Mouse (Mus musculus) testis, adult 2 months (tissue): ENCODE data around the gene Nedd1. TPM values are rescaled to one million over a fixed set of nuclear protein-coding genes. Genes with fewer than 3 reads are reported as not detected.

Experiments
- H3K27ac ChIP-seq: fragments of 200-500 bp; 2 replicates; pipeline ENCODE4 v1.5.1; 2012; ENCODE audit warnings: low read depth, low read length; ENCODE audit not compliant: control insufficient read depth, insufficient read depth
- H3K27me3 ChIP-seq: fragments of 200-500 bp; 2 replicates; pipeline ENCODE4 v1.6.1; 2012; ENCODE audit warnings: mild to moderate bottlenecking, low read length, moderate library complexity; ENCODE audit not compliant: control insufficient read depth, insufficient read depth
- H3K36me3 ChIP-seq: fragments of 200-500 bp; 2 replicates; pipeline ENCODE4 v1.6.1; 2012; ENCODE audit warnings: mild to moderate bottlenecking, low read length; ENCODE audit not compliant: control insufficient read depth, insufficient read depth
- H3K4me1 ChIP-seq: fragments of 200-500 bp; 2 replicates; pipeline ENCODE4 v1.6.1; 2012; ENCODE audit warnings: low read length; ENCODE audit not compliant: control insufficient read depth, insufficient read depth
- H3K4me3 ChIP-seq: fragments of 200-500 bp; 2 replicates; pipeline ENCODE4 v1.5.1; 2012; ENCODE audit warnings: low read depth, mild to moderate bottlenecking, low read length, moderate library complexity, mixed read lengths; ENCODE audit not compliant: control insufficient read depth
- CTCF ChIP-seq: fragments of 200-500 bp; IDR thresholded peaks from 2 replicates; pipeline ENCODE4 v1.5.1; 2012; ENCODE audit warnings: low read depth, mild to moderate bottlenecking, inconsistent platforms, low read length, moderate library complexity; ENCODE audit not compliant: control insufficient read depth, insufficient read depth, insufficient replicate concordance
- POLR2A ChIP-seq: fragments of 200-500 bp; IDR thresholded peaks from 2 replicates; pipeline ENCODE4 v1.6.1; 2012; ENCODE audit warnings: low read depth, mild to moderate bottlenecking, inconsistent platforms, low read length, moderate library complexity; ENCODE audit not compliant: control insufficient read depth
- polyA plus RNA-seq: library from polyadenylated mRNA; depleted of rRNA; stranded (reverse); fragments of >200 nt; gene quantifications from 2 replicates; pipeline ENCODE4 v1.2.3, GENCODE M21; 2012

Gene Nedd1
- polyA plus RNA-seq, 1 experiment, result 14.7 TPM

- Histone ChIP-seq H3K4me3 (no peak overlapping the region), H3K4me1 (no peaks in the 10 kb centered on the region), H3K27ac (no peak overlapping the region), H3K36me3 (no peaks in the 10 kb centered on the region), H3K27me3 (no peaks in the 10 kb centered on the region)
- TF ChIP-seq CTCF (no peak), POLR2A (no peak)
These were observed 50.3 kb downstream of the Nedd1 start for GRCm38 (mm10) chr10:92671906-92672305.

GRCm38 (mm10) chr10:92665287-92665686 lies 56.9 kb downstream of the Nedd1 start:
- Histone ChIP-seq H3K27ac (no peak overlapping the region), H3K4me3 (no peak overlapping the region), H3K27me3 (no peaks in the 10 kb centered on the region), H3K4me1 (no peaks in the 10 kb centered on the region), H3K36me3 (no peaks in the 10 kb centered on the region)
- TF ChIP-seq POLR2A (no peak), CTCF (no peak)

- Histone ChIP-seq H3K4me3 (no peak overlapping the region), H3K4me1 (no peaks in the 10 kb centered on the region), H3K36me3 (no peaks in the 10 kb centered on the region), H3K27ac (no peak overlapping the region), H3K27me3 (no peaks in the 10 kb centered on the region)
- TF ChIP-seq CTCF, result no peak
- no peak for TF ChIP-seq POLR2A
These were observed 69.0 kb downstream of the Nedd1 start for GRCm38 (mm10) chr10:92653266-92653665.

- no peaks in the 10 kb centered on the region for H3K4me1 ChIP-seq
- no peak overlapping the region for H3K27ac ChIP-seq
- no peaks in the 10 kb centered on the region for H3K27me3 ChIP-seq
- no peak overlapping the region for H3K4me3 ChIP-seq
- no peak for TF ChIP-seq POLR2A
- no peaks in the 10 kb centered on the region for H3K36me3 ChIP-seq
These were observed 69.8 kb downstream of the Nedd1 start for GRCm38 (mm10) chr10:92652399-92652920.

GRCm38 (mm10) chr10:92651266-92651665 lies 71.0 kb downstream of the Nedd1 start:
- no peak overlapping the region for H3K4me3 ChIP-seq
- H3K27me3 ChIP-seq, result no peaks in the 10 kb centered on the region
- no peaks in the 10 kb centered on the region for H3K36me3 ChIP-seq
- no peaks in the 10 kb centered on the region for H3K4me1 ChIP-seq
- no peak overlapping the region for H3K27ac ChIP-seq
- TF ChIP-seq POLR2A, result no peak
- TF ChIP-seq CTCF, result no peak

- Histone ChIP-seq H3K36me3 (no peaks in the 10 kb centered on the region), H3K27ac (no peak overlapping the region), H3K27me3 (no peaks in the 10 kb centered on the region), H3K4me3 (no peak overlapping the region), H3K4me1 (no peaks in the 10 kb centered on the region)
- TF ChIP-seq POLR2A (no peak), CTCF (no peak)
These were observed 73.1 kb downstream of the Nedd1 start for GRCm38 (mm10) chr10:92649096-92649495.

- TF ChIP-seq POLR2A (no peak), CTCF (no peak)
- Histone ChIP-seq H3K4me3 (peak overlapping the region; percentile 25; the same call in 1 of the 2 replicates), H3K4me1 (no peaks in the 10 kb centered on the region), H3K27ac (no peak overlapping the region), H3K27me3 (no peaks in the 10 kb centered on the region), H3K36me3 (no peaks in the 10 kb centered on the region)
These were observed 74.5 kb downstream of the Nedd1 start for GRCm38 (mm10) chr10:92647691-92648090.

GRCm38 (mm10) chr10:92643995-92644394 lies 78.2 kb downstream of the Nedd1 start:
- no peaks in the 10 kb centered on the region for H3K27me3 ChIP-seq
- H3K4me1 ChIP-seq, result no peaks in the 10 kb centered on the region
- no peak overlapping the region for H3K27ac ChIP-seq
- TF ChIP-seq CTCF (no peak), POLR2A (no peak)
- no peaks in the 10 kb centered on the region for H3K36me3 ChIP-seq
- no peak overlapping the region for H3K4me3 ChIP-seq
